Mouse (Mus musculus) midbrain, embryonic 11.5 days (tissue): ENCODE results near the gene Zfhx3. TPM values are rescaled to one million over a fixed set of nuclear protein-coding genes. Genes with fewer than 3 reads are reported as not detected.

Experiments
- ATAC-seq: fragments of 200-750 bp; cut with Nextera tagmentation; 2 replicates; pipeline ENCODE4 v1.8.0; 2017; ENCODE audit warnings: moderate TSS enrichment, moderate library complexity; ENCODE audit not compliant: low FRiP score
- DNase-seq: peaks from one replicate; pipeline ENCODE4 v3.0.0; 2015; ENCODE audit warnings: low spot score; ENCODE audit errors: missing footprints
- H3K27ac ChIP-seq: fragments of 300-500 bp; sonication (generic); 2 replicates; pipeline ENCODE4 v1.5.1; 2014; ENCODE audit warnings: low read depth, low read length
- H3K27me3 ChIP-seq: fragments of 300-500 bp; sonication (generic); 2 replicates; pipeline ENCODE4 v1.6.1; 2014; ENCODE audit warnings: mild to moderate bottlenecking, low read length, moderate library complexity, mixed read lengths; ENCODE audit not compliant: control insufficient read depth, insufficient read depth
- H3K36me3 ChIP-seq: fragments of 300-500 bp; sonication (generic); 2 replicates; pipeline ENCODE4 v1.6.1; 2014; ENCODE audit warnings: mild to moderate bottlenecking, low read length, moderate library complexity, mixed read lengths; ENCODE audit not compliant: control insufficient read depth, insufficient read depth
- H3K4me1 ChIP-seq: fragments of 300-500 bp; sonication (generic); 2 replicates; pipeline ENCODE4 v1.6.1; 2014; ENCODE audit warnings: low read length; ENCODE audit not compliant: control insufficient read depth, insufficient read depth
- H3K4me2 ChIP-seq: fragments of 300-500 bp; sonication (generic); 2 replicates; pipeline ENCODE4 v1.6.1; 2014; ENCODE audit warnings: mild to moderate bottlenecking, moderate library complexity
- H3K4me3 ChIP-seq: fragments of 300-500 bp; sonication (generic); 2 replicates; pipeline ENCODE4 v1.5.1; 2014; ENCODE audit warnings: low read depth, low read length
- H3K9ac ChIP-seq: fragments of 300-500 bp; sonication (generic); 2 replicates; pipeline ENCODE4 v1.6.1; 2014; ENCODE audit warnings: low read length
- H3K9me3 ChIP-seq: fragments of 300-500 bp; sonication (generic); 2 replicates; pipeline ENCODE4 v1.6.1; 2016; ENCODE audit warnings: low read length; ENCODE audit not compliant: control insufficient read depth
- WGBS: fragments of 180-500 bp; shearing (Covaris S2); extraction: QIAGEN DNeasy Blood & Tissue Kit; methylation state at CpG from one replicate; pipeline ENCODE4 v1.1.7; 2014; 5-methylcytosine and 5-hydroxymethylcytosine counted together
- polyA plus RNA-seq: library from polyadenylated mRNA; unstranded; fragments of >200 nt; fragmentation: Nextera tagmentation; extraction: Ambion mirVana; gene quantifications from 2 replicates; pipeline ENCODE4 v1.2.1, GENCODE M21; 2014

Zfhx3 gene
- polyA plus RNA-seq, 1 experiment from 2014 or later: 23.4 TPM

- no peaks in the 10 kb centered on the region for H3K9me3 ChIP-seq
- DNase-seq: no peak
Measured at GRCm38 (mm10) chr8:108089632-108090031, 147.2 kb downstream of the Zfhx3 start.

GRCm38 (mm10) chr8:108098598-108098997 lies 156.2 kb downstream of the Zfhx3 start:
- ATAC-seq: no peak
- Histone ChIP-seq H3K27ac (no peak overlapping the region), H3K27me3 (no peaks in the 10 kb centered on the region), H3K9ac (no peak overlapping the region), H3K4me3 (no peak overlapping the region), H3K9me3 (no peaks in the 10 kb centered on the region), H3K4me2 (no peak overlapping the region), H3K36me3 (no peaks in the 10 kb centered on the region), H3K4me1 (peaks cover 17% of the 10 kb centered on the region)
- 83% methylated on average over 13 of the region's 13 CpGs for WGBS
- no peak for DNase-seq

More at GRCm38 (mm10) chr8:108089632-108090031, 147.2 kb downstream of the Zfhx3 start:
- H3K4me3 ChIP-seq: no peak overlapping the region
- ATAC-seq: no peak
- no peaks in the 10 kb centered on the region for H3K27me3 ChIP-seq
- no peak overlapping the region for H3K27ac ChIP-seq
- H3K4me2 ChIP-seq: no peak overlapping the region
- 73% methylated on average over 5 of the region's 5 CpGs for WGBS
- H3K4me1 ChIP-seq: no peaks in the 10 kb centered on the region
- no peak overlapping the region for H3K9ac ChIP-seq
- H3K36me3 ChIP-seq: no peaks in the 10 kb centered on the region

- H3K9ac ChIP-seq: no peak overlapping the region
- DNase-seq (peak; percentile 92), ATAC-seq (no peak)
- H3K9me3 ChIP-seq: no peaks in the 10 kb centered on the region
- WGBS: 68% methylated on average over 8 of the region's 8 CpGs
- no peak overlapping the region for H3K4me3 ChIP-seq
- no peak overlapping the region for H3K4me2 ChIP-seq
- H3K27ac ChIP-seq: no peak overlapping the region
- H3K36me3 ChIP-seq: no peaks in the 10 kb centered on the region
- peaks cover 23% of the 10 kb centered on the region for H3K4me1 ChIP-seq
- no peaks in the 10 kb centered on the region for H3K27me3 ChIP-seq
Measured at GRCm38 (mm10) chr8:108101131-108101530, 158.7 kb downstream of the Zfhx3 start.

- Histone ChIP-seq H3K27me3 (no peaks in the 10 kb centered on the region), H3K9ac (peak overlapping the region; percentile 30), H3K4me2 (peak overlapping the region; percentile 16), H3K36me3 (no peaks in the 10 kb centered on the region), H3K27ac (peak overlapping the region; percentile 30; the same call in 1 of the 2 replicates), H3K4me1 (peaks cover 23% of the 10 kb centered on the region), H3K4me3 (no peak overlapping the region), H3K9me3 (no peaks in the 10 kb centered on the region)
- peak; percentile 79 for ATAC-seq
- 22% methylated on average over 16 of the region's 16 CpGs for WGBS
- peak; percentile 88 for DNase-seq
Measured at GRCm38 (mm10) chr8:108101978-108102865, 159.8 kb downstream of the Zfhx3 start.

GRCm38 (mm10) chr8:108104471-108105098 lies 162.1 kb downstream of the Zfhx3 start:
- Histone ChIP-seq H3K4me2 (no peak overlapping the region), H3K4me3 (no peak overlapping the region), H3K36me3 (no peaks in the 10 kb centered on the region), H3K27ac (no peak overlapping the region), H3K4me1 (peaks cover 23% of the 10 kb centered on the region), H3K9me3 (no peaks in the 10 kb centered on the region), H3K27me3 (no peaks in the 10 kb centered on the region), H3K9ac (no peak overlapping the region)
- 0 out of 2 replicates have a peak, but pooled peaks have one; percentile 27 for ATAC-seq
- WGBS: 53% methylated on average over 10 of the region's 10 CpGs
- no peak for DNase-seq

GRCm38 (mm10) chr8:108125053-108125452 lies 182.6 kb downstream of the Zfhx3 start:
- no peak for ATAC-seq
- Histone ChIP-seq H3K4me3 (no peak overlapping the region), H3K36me3 (no peaks in the 10 kb centered on the region)

GRCm38 (mm10) chr8:108125491-108125890 lies 183.0 kb downstream of the Zfhx3 start:
- 63% methylated on average over 2 of the region's 2 CpGs for WGBS
- no peak for ATAC-seq
- no peaks in the 10 kb centered on the region for H3K9me3 ChIP-seq
- no peak overlapping the region for H3K9ac ChIP-seq
- no peaks in the 10 kb centered on the region for H3K36me3 ChIP-seq
- no peak overlapping the region for H3K4me2 ChIP-seq
- no peaks in the 10 kb centered on the region for H3K4me1 ChIP-seq
- no peaks in the 10 kb centered on the region for H3K27me3 ChIP-seq
- DNase-seq: no peak
- no peak overlapping the region for H3K4me3 ChIP-seq
- no peak overlapping the region for H3K27ac ChIP-seq

More at GRCm38 (mm10) chr8:108125053-108125452, 182.6 kb downstream of the Zfhx3 start:
- Histone ChIP-seq H3K27ac (no peak overlapping the region), H3K9ac (no peak overlapping the region), H3K27me3 (no peaks in the 10 kb centered on the region), H3K4me2 (no peak overlapping the region), H3K4me1 (no peaks in the 10 kb centered on the region), H3K9me3 (no peaks in the 10 kb centered on the region)
- WGBS: 90% methylated on average over 2 of the region's 2 CpGs
- DNase-seq: no peak

- Histone ChIP-seq H3K27me3 (no peaks in the 10 kb centered on the region), H3K4me2 (no peak overlapping the region), H3K9ac (no peak overlapping the region), H3K9me3 (no peaks in the 10 kb centered on the region), H3K4me3 (no peak overlapping the region), H3K4me1 (no peaks in the 10 kb centered on the region), H3K36me3 (no peaks in the 10 kb centered on the region), H3K27ac (no peak overlapping the region)
- ATAC-seq (no peak), DNase-seq (peak; percentile 17)
- 73% methylated on average over 5 of the region's 5 CpGs for WGBS
Measured at GRCm38 (mm10) chr8:108146536-108146935, 204.1 kb downstream of the Zfhx3 start.
